Mouse (Mus musculus) CD4-positive naive resting alpha-beta T cell, adult 76 days (primary cell): ENCODE measurements around the gene Bmyc. TPM values are rescaled to one million over a fixed set of nuclear protein-coding genes. Genes with fewer than 3 reads are reported as not detected.

Source experiments
- total RNA-seq: library from RNA; stranded (reverse); gene quantifications from one replicate; pipeline ENCODE4 v1.2.4, GENCODE M21; 2023

Bmyc gene
- 15.2 TPM for total RNA-seq

GRCm38 (mm10) chr2:25706643-25707481 lies at the start of gene Bmyc:
TSS of gene Bmyc (plus strand) at chr2:25706739.

GRCm38 (mm10) chr2:25657652-25658051 lies 48.9 kb upstream of the Bmyc start, which contains the start of gene Lcn5:
TSS of gene Lcn5 (plus strand) at chr2:25657952.

GRCm38 (mm10) chr2:25676486-25676885 lies 30.1 kb upstream of the Bmyc start, which contains the start of gene Lcn6:
TSS of gene Lcn6 (plus strand) at chr2:25676786.

GRCm38 (mm10) chr2:25682426-25682825 lies 24.1 kb upstream of the Bmyc start, which contains the start of gene Lcn10:
TSS of gene Lcn10 (plus strand) at chr2:25682726.

GRCm38 (mm10) chr2:25699743-25700142 lies 6.8 kb upstream of the Bmyc start, which contains the start of gene Obp2a:
TSS of gene Obp2a (plus strand) at chr2:25700043.

GRCm38 (mm10) chr2:25736709-25737108 lies 30.2 kb downstream of the Bmyc start, which contains the start of gene Obp2b:
TSS of gene Obp2b (plus strand) at chr2:25737009.

Other genes with a start within 250 kb of the Bmyc start
- gene Clic3, start 249.9 kb upstream of the Bmyc start, total RNA-seq = not detected
- 74.0 TPM for gene Paxx, start 245.6 kb upstream of the Bmyc start, total RNA-seq
- not detected for gene Ptgds, start 236.7 kb upstream of the Bmyc start, total RNA-seq
- not detected for gene Lcn12, start 212.8 kb upstream of the Bmyc start, total RNA-seq
- 61.4 TPM for gene Fbxw5, start 206.0 kb upstream of the Bmyc start, total RNA-seq
- 0.50 TPM for gene C8g, start 205.0 kb upstream of the Bmyc start, total RNA-seq
- 35.1 TPM for gene Traf2, start 159.8 kb upstream of the Bmyc start, total RNA-seq
- gene Edf1, start 148.9 kb upstream of the Bmyc start, total RNA-seq = 98.0 TPM
- 2.7 TPM for gene Mamdc4, start 131.9 kb upstream of the Bmyc start, total RNA-seq
- gene Phpt1, start 131.5 kb upstream of the Bmyc start, total RNA-seq = 25.7 TPM
- 0.38 TPM for gene Ajm1, start 125.0 kb upstream of the Bmyc start, total RNA-seq
- 100 TPM for gene Rabl6, start 98.2 kb upstream of the Bmyc start, total RNA-seq
- gene Ccdc183, start 89.1 kb upstream of the Bmyc start, total RNA-seq = not detected
- gene Tmem141, start 84.7 kb upstream of the Bmyc start, total RNA-seq = 0.79 TPM
- 7.5 TPM for gene Fcna, start 78.7 kb upstream of the Bmyc start, total RNA-seq
- gene Lcn8, start 53.6 kb upstream of the Bmyc start, total RNA-seq = not detected
- gene Lcn5, start 48.8 kb upstream of the Bmyc start, total RNA-seq = not detected
- not detected for gene Lcn6, start 30.0 kb upstream of the Bmyc start, total RNA-seq
- gene Lcn10, start 24.0 kb upstream of the Bmyc start, total RNA-seq = not detected
- gene Obp2a, start 6.7 kb upstream of the Bmyc start, total RNA-seq = not detected
- gene Obp2b, start 30.3 kb downstream of the Bmyc start, total RNA-seq = not detected
- not detected for gene Lcn3, start 58.8 kb downstream of the Bmyc start, total RNA-seq
- gene Lcn11, start 70.3 kb downstream of the Bmyc start, total RNA-seq = not detected
- not detected for gene Gm13539, start 75.5 kb downstream of the Bmyc start, total RNA-seq
- not detected for gene Glt6d1, start 109.1 kb downstream of the Bmyc start, total RNA-seq
- not detected for gene Lcn9, start 116.4 kb downstream of the Bmyc start, total RNA-seq
- gene Sohlh1, start 140.5 kb downstream of the Bmyc start, total RNA-seq = not detected
- gene Kcnt1, start 157.0 kb downstream of the Bmyc start, total RNA-seq = not detected